Mouse (Mus musculus) brain, embryonic 18.5 days (tissue): ENCODE results near the gene Hist1h2ag.
"Not testable (repeated sequence)": the region's sequence is repeated elsewhere in the genome, so short reads cannot be mapped to it uniquely, and the experiment has no call there.

Experiments
- DNase-seq: peaks from one replicate; pipeline ENCODE4 v3.0.0-alpha.2; 2012; ENCODE audit warnings: low read depth, low spot score

Gene Hist1h2ag

DNA sequence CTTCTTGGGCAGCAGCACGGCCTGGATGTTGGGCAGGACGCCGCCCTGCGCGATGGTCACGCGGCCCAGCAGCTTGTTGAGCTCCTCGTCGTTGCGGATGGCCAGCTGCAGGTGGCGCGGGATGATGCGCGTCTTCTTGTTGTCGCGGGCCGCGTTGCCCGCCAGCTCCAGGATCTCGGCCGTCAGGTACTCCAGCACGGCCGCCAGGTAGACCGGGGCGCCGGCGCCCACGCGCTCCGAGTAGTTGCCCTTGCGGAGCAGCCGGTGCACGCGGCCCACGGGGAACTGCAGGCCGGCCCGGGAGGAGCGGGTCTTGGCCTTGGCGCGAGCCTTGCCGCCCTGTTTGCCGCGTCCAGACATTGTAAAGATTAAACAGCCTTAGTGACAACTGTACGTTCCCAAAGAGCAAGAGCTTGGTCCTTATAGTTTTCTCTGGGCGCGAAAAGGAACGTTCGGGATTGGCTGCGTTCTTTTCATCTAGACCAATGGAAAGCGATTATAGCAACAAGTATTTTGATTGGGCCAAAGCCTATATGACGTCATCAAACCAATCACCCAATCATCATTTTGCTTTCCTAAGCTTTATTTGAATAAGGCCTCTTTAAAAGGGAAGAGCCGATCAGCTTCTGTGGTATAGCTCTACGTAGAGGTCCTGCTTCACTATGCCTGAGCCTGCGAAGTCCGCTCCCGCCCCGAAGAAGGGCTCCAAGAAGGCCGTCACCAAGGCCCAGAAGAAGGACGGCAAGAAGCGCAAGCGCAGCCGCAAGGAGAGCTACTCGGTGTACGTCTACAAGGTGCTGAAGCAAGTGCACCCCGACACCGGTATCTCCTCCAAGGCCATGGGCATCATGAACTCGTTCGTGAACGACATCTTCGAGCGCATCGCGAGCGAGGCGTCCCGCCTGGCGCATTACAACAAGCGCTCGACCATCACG, at the start of gene Hist1h2ag, which contains the start of gene Hist1h2bj:
Hist1h2ag (minus strand) TSS at position 377 of the 935 bp plus-strand sequence.
Hist1h2bj (plus strand) TSS at position 647 of the 935 bp plus-strand sequence.
- DNase-seq: peak; percentile 98

DNA sequence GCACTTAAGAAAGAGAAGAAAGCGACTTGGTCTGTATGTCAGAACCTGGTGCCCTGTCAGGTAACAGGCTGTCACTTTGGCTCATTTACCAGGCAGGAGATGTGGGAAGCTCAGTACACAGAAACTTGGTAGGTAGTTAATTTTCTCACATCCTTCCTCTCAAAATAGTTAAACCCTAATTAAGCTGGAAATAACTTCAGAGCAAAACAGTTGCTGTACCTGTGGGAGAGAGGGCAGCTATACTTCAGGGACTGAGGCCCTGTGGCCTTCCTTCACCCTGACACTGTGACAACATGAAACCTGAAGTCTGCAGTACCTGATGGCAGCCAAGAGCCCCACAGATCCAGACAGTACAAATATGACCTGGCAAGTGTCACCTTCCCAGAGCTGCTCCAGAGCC, 41.4 kb upstream of the Hist1h2ag start, which contains the start of gene Vmn1r188:
Vmn1r188 (plus strand) TSS at position 301 of the 400 bp plus-strand sequence.
- DNase-seq: not testable (repeated sequence)

DNA sequence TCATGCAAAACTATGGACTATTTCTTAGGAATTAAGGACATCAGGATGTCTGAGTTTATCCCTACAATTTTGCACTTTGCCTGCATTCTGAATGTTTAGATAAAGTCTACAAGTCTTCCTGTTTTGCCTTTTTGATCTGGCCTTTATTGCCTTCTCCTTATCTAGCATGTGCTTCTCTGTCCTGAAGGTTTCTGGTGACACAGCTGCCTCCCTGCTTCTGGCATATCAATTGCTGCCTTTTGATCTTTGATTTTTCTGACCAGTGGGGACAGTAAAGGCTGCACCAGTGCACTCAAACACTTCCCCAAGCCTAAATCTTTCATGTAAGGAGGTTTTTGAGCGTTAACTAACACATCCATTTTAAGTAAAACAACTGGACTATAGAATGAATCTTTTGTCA, 20.7 kb upstream of the Hist1h2ag start:
- DNase-seq: no peak

DNA sequence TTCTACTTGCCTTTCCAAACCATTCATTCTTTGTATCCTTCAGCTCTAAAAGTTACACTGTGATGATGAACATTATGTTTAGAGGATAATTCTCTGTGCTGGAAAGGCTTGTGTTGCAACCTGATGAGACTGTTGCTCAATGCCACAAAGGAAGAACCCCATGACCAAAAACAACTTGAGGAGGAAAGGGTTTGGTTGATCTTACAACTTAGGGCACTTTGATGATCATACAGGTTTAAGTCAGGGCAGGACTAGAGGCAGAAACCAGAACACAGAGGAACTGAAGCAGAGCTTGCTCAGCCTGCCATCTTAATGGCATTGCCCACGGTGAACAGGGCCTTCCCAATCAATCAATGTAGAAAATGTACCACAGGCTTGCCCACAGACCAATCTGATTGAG, 18.7 kb upstream of the Hist1h2ag start:
- DNase-seq: no peak

DNA sequence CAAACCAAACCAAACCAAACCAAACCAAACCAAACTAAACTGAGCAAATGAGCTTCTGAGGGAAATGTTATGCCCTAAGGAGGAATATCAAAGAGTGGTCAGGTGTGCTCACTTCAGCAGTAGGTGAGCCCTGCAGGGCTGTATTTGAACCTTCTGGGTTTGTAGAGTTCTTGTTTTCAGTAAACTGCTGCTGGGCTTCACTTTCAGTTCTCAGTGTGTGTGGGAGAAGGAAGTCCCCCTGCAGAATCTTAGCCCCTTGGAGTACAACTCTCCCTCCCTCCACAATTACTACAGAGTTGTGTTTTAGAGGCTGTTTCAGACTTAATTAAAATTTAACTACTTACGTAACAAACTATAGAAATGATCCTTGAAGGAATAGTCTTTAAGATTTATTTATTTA, 11.0 kb upstream of the Hist1h2ag start:
- DNase-seq: no peak

DNA sequence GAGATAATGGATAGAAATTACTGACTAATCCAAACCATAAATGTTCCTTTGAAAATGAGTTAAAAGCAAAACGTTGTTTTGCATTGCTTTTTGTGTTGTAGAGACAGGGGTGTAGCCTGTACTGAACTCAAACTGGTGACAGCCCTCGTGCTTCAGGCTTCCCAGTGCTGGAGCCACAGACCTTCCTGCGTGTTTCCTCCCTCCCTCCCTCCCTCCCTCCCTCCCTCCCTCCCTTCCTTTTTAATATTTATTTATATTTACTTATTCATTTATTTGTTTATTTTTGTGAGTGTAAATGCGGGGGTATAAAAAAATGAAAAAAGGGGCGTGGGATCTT, 8.7 kb upstream of the Hist1h2ag start:
- no peak for DNase-seq

DNA sequence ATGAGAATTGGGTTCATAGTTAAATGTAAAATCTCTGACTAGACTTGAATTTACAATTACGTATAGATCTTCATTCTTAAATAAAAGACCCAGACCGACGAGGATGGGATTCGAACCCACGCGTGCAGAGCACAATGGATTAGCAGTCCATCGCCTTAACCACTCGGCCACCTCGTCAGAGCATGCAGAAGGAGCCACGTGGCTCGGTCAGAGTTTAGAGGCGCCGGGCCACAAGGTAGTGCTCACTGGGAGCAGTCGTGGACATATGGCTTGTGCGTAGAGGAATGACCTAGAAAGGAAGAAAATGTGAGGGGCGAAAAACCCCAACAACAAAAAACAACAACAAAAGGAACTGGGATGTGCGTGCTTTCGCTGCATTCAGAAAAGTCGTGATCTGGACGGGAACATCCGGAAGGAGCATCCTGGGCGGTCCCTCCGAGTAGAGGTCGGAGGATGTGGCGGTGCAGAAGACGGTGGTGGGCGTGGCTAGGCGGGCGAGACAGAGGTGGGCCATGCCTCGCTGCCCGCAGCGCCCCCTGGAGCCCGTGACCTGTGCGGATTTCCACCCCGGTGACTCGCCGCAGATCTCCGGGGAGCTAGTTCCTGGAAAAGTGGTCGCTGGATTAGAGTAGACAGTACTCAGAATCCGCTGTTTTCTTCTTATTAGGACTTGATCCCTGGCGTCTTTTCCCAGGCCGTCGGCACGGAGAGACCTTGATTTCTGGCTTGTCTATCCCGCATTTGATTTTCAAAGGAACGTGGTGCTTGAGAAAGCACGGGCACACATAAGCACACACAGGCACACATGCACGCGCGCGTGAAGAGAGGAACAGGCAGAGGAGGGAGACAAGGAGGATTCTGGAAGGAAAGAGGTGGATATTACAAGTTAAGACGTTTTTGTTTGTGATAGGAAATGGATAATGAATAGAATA, 8.1 kb upstream of the Hist1h2ag start:
- no peak for DNase-seq

DNA sequence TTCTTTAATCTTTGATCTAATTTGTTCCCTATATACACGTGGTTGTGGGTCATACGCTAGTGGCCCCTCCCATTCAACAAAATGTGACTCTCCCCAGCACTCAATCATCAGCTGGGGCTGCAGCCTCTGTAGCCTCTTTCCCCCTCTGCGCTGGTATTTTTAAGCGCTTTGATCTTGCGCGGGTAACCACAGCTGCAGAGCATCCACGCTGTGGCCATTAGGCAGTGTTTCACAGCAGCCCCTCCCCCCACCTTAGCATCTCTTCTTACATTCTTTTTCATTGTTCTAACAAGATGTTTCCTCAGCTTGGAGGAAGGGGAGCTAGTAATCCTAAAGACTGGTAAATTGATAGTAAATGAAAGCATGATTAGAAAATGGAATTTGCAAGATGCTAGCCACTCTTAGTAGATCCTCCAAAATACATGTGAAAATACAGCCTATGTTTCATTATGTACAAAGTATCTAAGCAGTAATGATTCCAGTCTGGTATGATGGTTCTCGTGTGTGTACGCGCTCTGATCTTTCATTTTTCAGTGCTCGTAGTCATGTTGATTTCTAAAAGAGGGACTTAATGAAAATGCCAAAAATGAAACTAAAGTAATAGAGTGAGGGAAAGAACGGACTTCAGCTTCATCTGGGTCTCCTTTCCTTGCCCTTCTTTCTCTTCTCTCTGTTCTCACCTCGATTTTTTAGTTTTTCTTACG, 7.1 kb upstream of the Hist1h2ag start:
- no peak for DNase-seq

DNA sequence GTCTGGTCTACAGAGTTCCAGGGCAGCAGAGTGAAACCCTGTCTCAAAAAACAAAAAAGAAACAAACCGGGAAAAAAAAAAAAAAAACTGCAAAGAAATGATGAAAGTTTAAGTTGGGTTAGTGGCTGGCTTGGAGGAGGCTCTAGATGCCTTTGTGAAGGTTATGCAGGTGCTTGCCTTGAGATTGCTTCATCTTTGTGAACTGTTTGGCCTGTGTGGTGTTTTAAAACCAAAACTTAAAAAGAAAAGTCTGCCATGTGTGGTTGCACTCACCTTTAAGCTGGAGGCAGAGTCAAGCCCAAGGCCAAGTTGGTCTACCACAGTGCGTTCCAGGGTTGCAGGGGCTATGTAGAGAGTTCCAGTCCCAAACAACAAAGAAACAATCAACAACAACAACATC, 6.3 kb upstream of the Hist1h2ag start:
- no peak for DNase-seq

DNA sequence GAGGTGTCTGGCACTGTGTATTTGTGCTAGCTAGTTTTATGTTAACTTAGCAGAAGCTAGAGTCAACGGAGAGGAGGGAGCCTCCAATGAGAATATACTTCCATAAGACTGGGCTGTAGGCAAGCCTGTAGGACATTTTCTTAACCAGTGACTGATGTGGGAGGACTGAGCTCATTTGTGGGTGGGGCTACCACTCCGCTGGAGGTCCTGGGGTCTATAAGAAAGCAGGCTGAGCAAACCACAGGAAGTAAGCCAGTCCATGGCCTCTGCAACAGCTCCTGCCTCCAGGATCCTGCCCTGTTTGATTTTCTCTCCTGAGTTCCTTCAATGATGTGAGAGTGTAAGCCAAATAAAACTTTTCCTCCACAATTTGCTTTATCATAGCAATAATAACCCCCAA, 2.6 kb upstream of the Hist1h2ag start:
- DNase-seq: no peak

DNA sequence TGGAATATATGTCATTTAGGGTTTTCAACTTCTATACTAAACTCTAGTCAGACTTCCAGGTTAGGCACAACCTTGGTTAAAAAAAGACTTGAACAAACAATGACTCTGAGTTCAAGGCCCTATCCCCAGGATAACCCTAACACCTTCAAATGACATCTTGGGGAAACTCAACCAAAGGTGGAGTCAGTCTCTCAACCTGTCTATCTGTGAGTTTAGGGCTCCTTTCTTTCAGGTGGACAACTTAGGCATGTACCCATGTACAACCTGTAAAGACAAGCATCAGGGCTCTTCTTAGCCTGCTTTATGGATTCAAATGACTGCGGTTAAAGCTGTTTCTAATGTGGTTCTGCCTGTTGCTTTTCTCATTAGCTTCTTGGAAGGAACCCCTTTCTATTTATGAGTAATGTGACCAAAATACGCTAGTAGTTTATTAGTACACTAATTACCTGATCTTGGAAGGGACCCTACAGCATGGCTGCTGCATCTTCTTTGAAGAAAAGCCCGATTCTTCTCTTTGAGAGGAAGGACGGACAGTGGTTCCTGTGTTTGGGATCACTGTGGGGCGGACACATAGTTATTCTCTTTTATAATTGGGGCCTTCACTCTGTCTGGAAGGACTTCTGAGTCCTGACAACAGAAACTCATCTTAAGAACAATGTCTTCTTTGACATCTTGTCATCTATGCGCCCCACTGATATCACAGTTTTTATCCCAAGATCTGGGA, 1.9 kb upstream of the Hist1h2ag start:
- DNase-seq: no peak

DNA sequence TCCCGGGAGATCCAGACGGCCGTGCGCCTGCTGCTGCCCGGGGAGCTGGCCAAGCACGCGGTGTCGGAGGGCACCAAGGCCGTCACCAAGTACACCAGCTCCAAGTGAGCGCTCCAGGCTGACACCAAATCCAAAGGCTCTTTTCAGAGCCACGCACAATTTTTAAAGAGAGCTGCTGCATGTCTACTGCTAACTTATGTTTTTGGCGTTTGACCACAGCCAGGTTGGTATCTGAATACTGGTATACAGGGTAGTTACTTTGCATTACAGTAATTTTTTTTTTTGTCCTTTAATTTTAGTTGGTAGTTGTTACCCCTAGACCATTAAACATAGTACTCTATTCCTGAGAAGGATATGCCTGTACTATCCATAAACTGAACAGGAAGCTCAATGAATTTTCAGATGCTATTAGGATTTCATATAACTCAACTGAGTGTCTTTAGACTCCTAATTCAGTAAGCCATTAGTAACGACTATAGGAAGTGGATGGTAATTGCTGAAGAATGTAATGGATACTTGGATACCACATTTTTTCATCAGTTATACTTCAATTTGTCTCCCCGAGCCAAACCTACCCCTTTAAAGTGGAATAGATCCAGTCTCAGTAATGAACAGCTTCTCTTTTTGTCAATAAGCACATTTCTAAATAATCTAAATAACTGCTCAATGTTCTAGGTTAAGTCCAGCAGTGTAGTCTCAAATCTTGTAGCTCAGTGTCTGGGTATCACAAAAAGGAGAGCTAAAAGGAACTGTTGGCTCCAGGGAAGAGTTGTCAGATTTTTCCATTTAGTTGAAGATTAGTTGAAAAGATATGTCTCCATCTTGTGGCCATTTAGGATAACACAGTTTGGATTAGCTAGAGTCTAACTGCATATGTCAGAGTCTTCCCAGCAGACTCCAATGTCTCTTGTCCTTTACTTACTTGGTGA, 1.0 kb upstream of the Hist1h2ag start:
- no peak for DNase-seq

DNA sequence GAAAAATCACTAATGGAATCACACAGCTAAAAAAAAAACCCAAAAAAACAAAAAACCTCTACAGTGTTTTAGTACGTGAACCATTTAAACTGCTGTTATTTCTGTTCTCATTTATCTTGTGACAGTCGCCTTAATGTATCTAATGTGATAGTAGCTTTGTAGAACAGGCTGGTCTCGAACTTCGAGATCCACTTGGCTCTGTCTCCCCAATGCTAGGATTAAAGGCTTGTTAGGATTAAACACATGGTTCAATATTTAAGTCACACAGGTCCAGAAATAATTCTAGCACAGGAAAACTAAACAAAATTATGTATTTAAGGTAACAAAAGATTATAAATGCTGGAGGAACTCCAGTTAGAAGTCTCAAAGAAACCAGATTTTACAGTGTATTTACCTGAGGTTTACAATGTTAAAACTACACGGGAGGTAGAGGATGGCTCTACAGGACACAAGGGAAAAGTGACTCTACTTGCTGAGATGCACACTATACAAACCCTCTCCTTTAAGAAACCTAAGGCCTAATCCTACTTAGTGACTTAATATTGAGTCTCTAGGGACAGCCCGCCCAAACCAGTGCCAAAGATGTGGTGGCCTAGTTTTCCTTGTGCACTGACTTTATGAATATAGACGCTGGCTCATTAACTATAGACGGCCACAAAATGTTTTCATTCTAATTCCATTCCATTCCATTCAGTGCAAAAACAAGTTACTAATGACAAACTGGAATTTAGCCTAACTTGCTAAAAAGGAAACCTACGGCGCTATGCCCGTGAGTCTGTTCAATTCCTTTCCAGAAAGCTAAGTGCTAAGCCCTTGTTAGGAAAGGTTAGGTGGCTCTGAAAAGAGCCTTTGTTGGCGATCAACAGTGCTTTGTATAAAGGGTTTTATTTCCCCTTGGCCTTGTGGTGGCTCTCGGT, 835 bp downstream of the Hist1h2ag start:
- DNase-seq: no peak

DNA sequence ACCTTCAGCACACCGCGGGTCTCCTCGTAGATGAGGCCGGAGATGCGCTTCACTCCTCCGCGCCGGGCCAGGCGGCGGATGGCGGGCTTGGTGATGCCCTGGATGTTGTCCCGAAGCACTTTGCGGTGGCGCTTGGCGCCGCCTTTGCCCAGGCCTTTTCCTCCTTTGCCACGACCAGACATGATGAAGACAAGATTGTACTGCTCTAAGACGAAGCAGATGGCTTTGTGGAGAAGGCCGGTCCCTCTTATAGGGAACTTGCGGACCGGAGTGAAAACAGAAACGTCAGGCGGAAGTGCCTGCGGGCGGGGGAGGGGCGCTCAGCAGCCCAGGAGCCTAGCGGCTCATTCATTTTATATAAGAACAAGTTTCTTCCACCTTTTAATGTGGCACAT, 1.6 kb downstream of the Hist1h2ag start, which contains the start of gene Hist1h4i:
Hist1h4i (minus strand) TSS at position 221 of the 395 bp plus-strand sequence.
- DNase-seq: not testable (repeated sequence)

DNA sequence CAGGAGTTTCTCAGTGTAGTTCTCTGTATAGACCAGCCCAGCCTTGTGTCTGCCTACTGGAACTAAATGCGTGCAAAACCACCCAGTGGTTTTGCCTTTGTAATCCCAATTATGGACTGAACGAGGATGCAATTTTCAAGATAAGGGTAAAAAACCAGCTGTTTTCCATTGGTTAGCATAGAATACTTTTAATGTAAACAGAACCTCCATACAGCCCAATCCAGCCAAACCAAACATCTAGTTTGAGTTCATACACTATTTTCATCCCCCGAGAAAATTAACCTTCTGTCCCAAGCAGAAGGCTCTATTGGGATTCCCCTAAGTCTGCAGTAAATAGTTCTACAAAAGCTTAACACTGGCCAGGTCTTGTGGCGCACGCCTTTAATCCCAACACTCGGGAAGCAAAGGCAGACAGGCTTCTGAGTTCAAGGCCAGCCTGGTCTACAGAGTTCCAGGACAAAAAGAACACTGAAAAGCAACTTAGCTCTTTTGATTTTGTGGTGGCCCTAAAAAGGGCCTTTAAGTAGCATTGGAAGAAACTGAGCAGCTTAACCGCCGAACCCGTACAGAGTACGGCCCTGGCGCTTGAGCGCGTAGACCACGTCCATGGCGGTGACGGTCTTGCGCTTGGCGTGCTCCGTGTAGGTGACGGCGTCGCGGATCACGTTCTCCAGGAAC, 2.1 kb downstream of the Hist1h2ag start:
- DNase-seq: no peak

DNA sequence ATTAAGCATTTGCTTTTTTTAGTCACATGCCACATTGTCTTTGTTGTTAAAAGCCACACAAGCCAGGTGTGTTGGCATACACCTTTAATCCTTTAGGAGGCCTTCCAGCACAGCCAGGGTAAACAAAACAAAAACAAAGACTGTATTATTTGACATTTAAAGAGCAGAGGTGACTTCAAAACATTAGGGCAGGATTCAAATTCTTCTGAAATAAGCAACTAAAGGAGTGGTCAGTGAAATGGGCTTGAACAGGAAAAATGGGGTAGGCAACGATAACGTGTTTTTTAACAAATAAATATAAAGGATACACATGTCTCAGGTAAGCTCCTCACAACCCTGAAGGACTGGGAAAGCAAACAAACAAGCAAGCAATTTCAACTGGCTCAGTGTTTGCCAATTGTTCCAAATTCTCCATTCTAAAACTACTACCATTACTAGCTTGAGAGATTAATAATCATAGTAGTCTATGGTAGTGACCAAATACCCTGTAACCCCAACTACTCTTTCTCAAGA, 2.7 kb downstream of the Hist1h2ag start:
- no peak for DNase-seq

DNA sequence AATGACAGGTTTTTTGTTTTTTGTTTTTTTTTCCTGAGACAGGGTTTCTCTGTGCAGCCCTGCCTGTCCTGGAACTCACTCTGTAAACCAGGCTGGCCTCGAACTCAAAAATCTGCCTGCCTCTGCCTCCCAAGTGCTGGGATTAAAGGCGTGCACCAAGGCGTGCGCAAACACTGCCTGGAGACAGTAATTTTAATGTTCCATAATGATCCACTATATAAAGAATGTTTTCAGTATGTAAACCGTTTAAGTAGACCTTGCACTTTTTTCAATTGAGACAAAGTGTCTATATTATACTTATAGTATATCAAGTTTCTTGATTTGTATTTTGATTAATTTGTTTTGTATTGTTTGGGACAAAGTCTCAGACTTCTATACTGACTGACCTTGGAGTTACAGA, 3.4 kb downstream of the Hist1h2ag start:
- DNase-seq: no peak

DNA sequence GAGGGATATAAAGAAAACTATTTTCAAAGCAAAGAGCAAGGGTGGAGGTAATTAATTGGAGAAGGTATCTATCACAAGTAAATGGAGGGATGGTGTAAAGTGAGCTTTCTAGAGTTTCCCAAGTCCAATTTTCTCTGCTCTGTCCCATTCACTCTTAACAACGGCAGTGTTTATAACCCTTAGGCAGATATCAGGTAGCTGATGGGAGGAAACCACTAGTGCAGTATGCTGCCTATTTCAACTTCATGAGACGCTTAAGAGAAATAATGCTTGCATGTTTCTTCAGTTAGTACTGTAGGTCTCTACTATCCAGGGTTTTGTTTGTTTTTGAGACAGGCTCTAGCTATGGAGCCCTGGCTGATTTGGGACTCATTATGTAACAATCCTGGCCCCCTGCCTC, 5.3 kb downstream of the Hist1h2ag start:
- DNase-seq: no peak
